24 mouse cellular contexts compared by ENCODE assay signal in genomic region chr15:31306726-31307125, GRCm38 (mm10).
"Had no signal": no experiment of that assay in that cellular context is flagged by ENCODE, and none has a peak within 500 bp of the region (broad histone marks: within the 10 kb centered on the region; RNA-seq: fewer than 3 reads in every experiment).

No protein-coding gene starts in this region.

- H3K4me1 ChIP-seq: hindbrain, embryonic 13.5 days; hindbrain, embryonic 15.5 days; liver, embryonic 13.5 days; liver, embryonic 15.5 days had no signal

- H3K9ac ChIP-seq: heart, embryonic 13.5 days; heart, embryonic 15.5 days; hindbrain, embryonic 13.5 days; hindbrain, embryonic 15.5 days; limb, embryonic 12.5 days; liver, embryonic 13.5 days; liver, embryonic 15.5 days; liver, postnatal 0 days had no signal

- ATAC-seq: hindbrain, postnatal 0 days; intestine, embryonic 16.5 days; liver, postnatal 0 days had no signal

- H3K4me3 ChIP-seq: heart, adult 2 months; heart, embryonic 13.5 days; heart, embryonic 15.5 days; hindbrain, embryonic 13.5 days; hindbrain, embryonic 15.5 days; layer of hippocampus, adult 2 months; left cerebral cortex, adult 2 months; limb, embryonic 10.5 days; limb, embryonic 12.5 days; liver, embryonic 13.5 days; liver, embryonic 15.5 days had no signal

- H3K27ac ChIP-seq: heart, adult 2 months; heart, embryonic 13.5 days; heart, embryonic 15.5 days; hindbrain, embryonic 13.5 days; hindbrain, embryonic 15.5 days; hindbrain, postnatal 0 days; kidney, postnatal 0 days; layer of hippocampus, adult 2 months; left cerebral cortex, adult 2 months; limb, embryonic 10.5 days; limb, embryonic 12.5 days; liver, embryonic 13.5 days; liver, embryonic 15.5 days had no signal

- H3K9me3 ChIP-seq: heart, embryonic 13.5 days; heart, embryonic 15.5 days; hindbrain, embryonic 13.5 days; hindbrain, embryonic 15.5 days; limb, embryonic 10.5 days; limb, embryonic 12.5 days; liver, embryonic 13.5 days; liver, embryonic 15.5 days had no signal

- H3K36me3 ChIP-seq: heart, embryonic 13.5 days; heart, embryonic 15.5 days; hindbrain, embryonic 13.5 days; hindbrain, embryonic 15.5 days; limb, embryonic 10.5 days; limb, embryonic 12.5 days; liver, embryonic 13.5 days; liver, embryonic 15.5 days had no signal

- H3K27me3 ChIP-seq: heart, embryonic 13.5 days; heart, embryonic 15.5 days; hindbrain, embryonic 13.5 days; hindbrain, embryonic 15.5 days; limb, embryonic 12.5 days; liver, embryonic 13.5 days; liver, embryonic 15.5 days had no signal

- H3K4me2 ChIP-seq: heart, embryonic 11.5 days; heart, embryonic 13.5 days; heart, embryonic 15.5 days; hindbrain, embryonic 13.5 days; hindbrain, embryonic 15.5 days; limb, embryonic 12.5 days; liver, embryonic 11.5 days; liver, embryonic 13.5 days; liver, embryonic 15.5 days had no signal

- DNase-seq: gastrocnemius, postnatal 14 days; gastrocnemius, postnatal 36 days; heart, adult 11 months; heart, adult 2 months; heart, postnatal 14 days; heart, postnatal 36 days; liver; liver, embryonic 13.5 days; liver, postnatal 0 days; lung, adult 2 months had no signal
